Mouse (Mus musculus): ENCODE measurements around the gene Col19a1. TPM values are rescaled to one million over a fixed set of nuclear protein-coding genes. Genes with fewer than 3 reads are reported as not detected.

Col19a1 gene
- polyA plus RNA-seq, 1 experiment from 2014 or later = 0.32 TPM

DNA sequence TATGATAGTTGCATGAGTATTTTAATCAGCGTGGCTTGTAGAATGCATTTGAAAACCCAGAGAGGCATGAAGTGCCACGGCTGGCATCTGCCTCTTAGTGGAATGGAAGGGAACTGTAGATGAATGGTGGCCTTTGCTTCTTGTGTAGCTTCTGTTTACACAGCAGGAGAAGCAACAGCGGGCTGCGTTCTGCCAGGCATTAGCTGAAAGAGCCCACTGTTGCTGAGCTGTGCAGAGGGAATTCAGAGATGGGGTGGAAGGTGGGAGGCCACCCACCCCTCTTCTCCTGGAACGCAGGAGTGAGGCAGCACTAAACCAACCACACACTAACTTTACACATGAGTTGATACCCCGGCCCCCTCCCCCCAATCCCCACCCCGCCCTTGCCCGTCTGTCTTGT, 356.8 kb downstream of the Col19a1 start:
- H3K4me2 ChIP-seq (ENCODE audit: low read length) = no peak overlapping the region
- no peak overlapping the region for H3K27ac ChIP-seq (ENCODE audit: low read depth, low read length)
- ATAC-seq = peak; percentile 18; the same call in 1 of the 2 replicates
- H3K36me3 ChIP-seq (ENCODE audit: control insufficient read depth, insufficient read depth, low read length) = no peaks in the 10 kb centered on the region
- H3K4me1 ChIP-seq (ENCODE audit: control insufficient read depth, insufficient read depth, low read length) = peaks cover 7% of the 10 kb centered on the region
- 39% methylated on average over 8 of the region's 8 CpGs for WGBS
- no peak overlapping the region for H3K9ac ChIP-seq (ENCODE audit: low read length)
- no peaks in the 10 kb centered on the region for H3K9me3 ChIP-seq (replicated peaks; ENCODE audit: control insufficient read depth, low read length)
- peak; percentile 33 for DNase-seq (ENCODE audit: low spot score)
- no peak overlapping the region for H3K4me3 ChIP-seq (ENCODE audit: low read depth, low read length)
- H3K27me3 ChIP-seq (replicated peaks; ENCODE audit: control insufficient read depth, insufficient read depth, low read length) = no peaks in the 10 kb centered on the region

GRCm38 (mm10) chr1:24229552-24229951, 357.7 kb downstream of the Col19a1 start:
- no peak for ATAC-seq
- Histone ChIP-seq H3K4me1 (ENCODE audit: control insufficient read depth, insufficient read depth, low read length) (peaks cover 7% of the 10 kb centered on the region), H3K27ac (ENCODE audit: low read depth, low read length) (no peak overlapping the region), H3K4me3 (ENCODE audit: low read depth, low read length) (no peak overlapping the region), H3K4me2 (ENCODE audit: low read length) (no peak overlapping the region), H3K9ac (ENCODE audit: low read length) (no peak overlapping the region), H3K36me3 (ENCODE audit: control insufficient read depth, insufficient read depth, low read length) (no peaks in the 10 kb centered on the region), H3K27me3 (replicated peaks; ENCODE audit: control insufficient read depth, insufficient read depth, low read length) (no peaks in the 10 kb centered on the region), H3K9me3 (replicated peaks; ENCODE audit: control insufficient read depth, low read length) (no peaks in the 10 kb centered on the region)
- WGBS = 91% methylated on average over 1 of the region's 1 CpGs
- no peak for DNase-seq (ENCODE audit: low spot score)

- H3K4me3 ChIP-seq (ENCODE audit: low read depth, low read length) = no peak overlapping the region
These were observed 360.1 kb downstream of the Col19a1 start for GRCm38 (mm10) chr1:24226941-24227711.

DNA sequence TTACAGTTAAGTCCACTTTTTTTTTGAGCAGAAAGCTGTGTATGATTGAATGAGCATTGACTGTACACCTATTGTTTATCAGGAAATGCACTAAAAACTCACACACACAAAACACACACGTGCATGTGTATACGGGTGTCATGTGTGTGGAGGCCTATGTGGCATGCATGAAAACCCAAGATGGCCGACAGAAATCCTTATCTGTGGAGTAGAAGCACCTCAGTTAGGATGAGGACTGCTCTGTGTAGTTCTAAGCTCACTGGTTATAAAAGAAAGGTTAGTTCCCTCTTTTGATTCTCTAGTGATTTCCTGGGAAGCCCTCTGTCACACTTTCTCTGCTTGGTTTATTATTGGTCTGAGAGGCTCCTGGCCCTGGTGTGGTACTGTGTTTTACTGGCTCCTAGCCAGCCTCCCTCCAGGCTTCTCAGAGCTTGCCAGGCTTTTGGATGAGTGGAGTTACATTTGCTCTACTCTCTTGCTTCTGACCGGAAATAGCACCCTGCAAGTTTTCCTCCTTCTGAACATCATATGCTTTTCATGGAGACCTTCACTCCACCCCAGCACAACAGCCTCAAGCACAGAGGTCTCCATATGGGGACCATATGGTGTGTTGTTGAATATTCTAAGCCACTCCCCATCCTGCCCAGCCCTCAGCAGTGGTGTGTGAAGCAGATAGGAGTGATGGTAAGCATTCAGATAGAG, 361.3 kb downstream of the Col19a1 start:
- peaks cover 3% of the 10 kb centered on the region; the same call in 1 of the 2 replicates for H3K4me1 ChIP-seq (ENCODE audit: control insufficient read depth, insufficient read depth, low read length)
- 71% methylated on average over 4 of the region's 4 CpGs for WGBS
- H3K27ac ChIP-seq (ENCODE audit: low read depth, low read length) = peak overlapping the region; percentile 70

More at GRCm38 (mm10) chr1:24226941-24227711, 360.1 kb downstream of the Col19a1 start:
- Histone ChIP-seq H3K9ac (ENCODE audit: low read length) (no peak overlapping the region), H3K27me3 (replicated peaks; ENCODE audit: control insufficient read depth, insufficient read depth, low read length) (no peaks in the 10 kb centered on the region), H3K4me2 (ENCODE audit: low read length) (no peak overlapping the region), H3K36me3 (ENCODE audit: control insufficient read depth, insufficient read depth, low read length) (no peaks in the 10 kb centered on the region), H3K9me3 (replicated peaks; ENCODE audit: control insufficient read depth, low read length) (no peaks in the 10 kb centered on the region), H3K4me1 (ENCODE audit: control insufficient read depth, insufficient read depth, low read length) (peaks cover 7% of the 10 kb centered on the region), H3K27ac (ENCODE audit: low read depth, low read length) (peak overlapping the region; percentile 56; the same call in 1 of the 2 replicates)
- peak; percentile 46 for DNase-seq (ENCODE audit: low spot score)
- no peak for ATAC-seq
- 65% methylated on average over 6 of the region's 6 CpGs for WGBS

GRCm38 (mm10) chr1:24222981-24223612, 364.2 kb downstream of the Col19a1 start:
- H3K36me3 ChIP-seq (ENCODE audit: control insufficient read depth, insufficient read depth, low read length) = no peaks in the 10 kb centered on the region
- no peaks in the 10 kb centered on the region for H3K9me3 ChIP-seq (replicated peaks; ENCODE audit: control insufficient read depth, low read length)
- H3K4me1 ChIP-seq (ENCODE audit: control insufficient read depth, insufficient read depth, low read length) = peaks cover 3% of the 10 kb centered on the region; the same call in 1 of the 2 replicates
- H3K4me2 ChIP-seq (ENCODE audit: low read length) = no peak overlapping the region
- no peak for ATAC-seq
- DNase-seq (ENCODE audit: low spot score) = peak; percentile 67
- 79% methylated on average over 8 of the region's 8 CpGs for WGBS
- no peak overlapping the region for H3K9ac ChIP-seq (ENCODE audit: low read length)
- H3K27ac ChIP-seq (ENCODE audit: low read depth, low read length) = peak overlapping the region; percentile 60; the same call in 1 of the 2 replicates
- H3K27me3 ChIP-seq (replicated peaks; ENCODE audit: control insufficient read depth, insufficient read depth, low read length) = no peaks in the 10 kb centered on the region
- H3K4me3 ChIP-seq (ENCODE audit: low read depth, low read length) = no peak overlapping the region

More for the DNA sequence above, 361.3 kb downstream of the Col19a1 start:
- no peaks in the 10 kb centered on the region for H3K9me3 ChIP-seq (replicated peaks; ENCODE audit: control insufficient read depth, low read length)
- ATAC-seq = peak; percentile 93
- no peaks in the 10 kb centered on the region for H3K36me3 ChIP-seq (ENCODE audit: control insufficient read depth, insufficient read depth, low read length)
- no peak overlapping the region for H3K4me2 ChIP-seq (ENCODE audit: low read length)
- H3K9ac ChIP-seq (ENCODE audit: low read length) = no peak overlapping the region
- H3K27me3 ChIP-seq (replicated peaks; ENCODE audit: control insufficient read depth, insufficient read depth, low read length) = no peaks in the 10 kb centered on the region
- peak; percentile 84 for DNase-seq (ENCODE audit: low spot score)
- H3K4me3 ChIP-seq (ENCODE audit: low read depth, low read length) = no peak overlapping the region

DNA sequence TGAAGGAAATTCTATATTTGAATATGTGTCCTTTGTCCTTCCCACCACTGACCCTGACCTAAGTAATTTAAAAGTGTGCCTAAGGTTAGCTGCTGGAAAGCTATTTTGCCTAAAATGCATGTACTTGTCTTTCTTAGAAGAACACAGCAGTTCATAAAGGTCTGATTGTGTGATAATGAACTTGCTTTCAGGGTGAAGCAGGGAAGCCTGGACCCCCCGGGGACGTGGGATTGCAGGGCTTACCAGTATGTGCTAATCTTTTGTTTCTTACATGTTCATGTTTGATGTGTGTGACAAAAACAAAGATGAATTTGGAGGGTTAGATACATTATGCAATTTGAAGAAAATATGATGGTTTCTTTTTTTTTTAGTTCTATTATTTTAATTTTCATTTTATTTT, 365.0 kb downstream of the Col19a1 start:
- H3K4me2 ChIP-seq (ENCODE audit: low read length) = no peak overlapping the region
- no peaks in the 10 kb centered on the region for H3K9me3 ChIP-seq (replicated peaks; ENCODE audit: control insufficient read depth, low read length)
- peaks cover 3% of the 10 kb centered on the region; the same call in 1 of the 2 replicates for H3K4me1 ChIP-seq (ENCODE audit: control insufficient read depth, insufficient read depth, low read length)
- H3K27ac ChIP-seq (ENCODE audit: low read depth, low read length) = no peak overlapping the region
- H3K9ac ChIP-seq (ENCODE audit: low read length) = no peak overlapping the region
- H3K27me3 ChIP-seq (replicated peaks; ENCODE audit: control insufficient read depth, insufficient read depth, low read length) = no peaks in the 10 kb centered on the region
- no peak overlapping the region for H3K4me3 ChIP-seq (ENCODE audit: low read depth, low read length)
- no peak for ATAC-seq
- H3K36me3 ChIP-seq (ENCODE audit: control insufficient read depth, insufficient read depth, low read length) = no peaks in the 10 kb centered on the region
- no peak for DNase-seq (ENCODE audit: low spot score)
- WGBS = 67% methylated on average over 2 of the region's 2 CpGs

GRCm38 (mm10) chr1:24219041-24219440, 368.2 kb downstream of the Col19a1 start:
- ATAC-seq = peak; percentile 75
- H3K27me3 ChIP-seq (replicated peaks; ENCODE audit: control insufficient read depth, insufficient read depth, low read length) = no peaks in the 10 kb centered on the region
- DNase-seq (ENCODE audit: low spot score) = peak; percentile 45
- H3K9me3 ChIP-seq (replicated peaks; ENCODE audit: control insufficient read depth, low read length) = no peaks in the 10 kb centered on the region
- H3K27ac ChIP-seq (ENCODE audit: low read depth, low read length) = no peak overlapping the region
- H3K4me3 ChIP-seq (ENCODE audit: low read depth, low read length) = no peak overlapping the region
- no peaks in the 10 kb centered on the region for H3K4me1 ChIP-seq (ENCODE audit: control insufficient read depth, insufficient read depth, low read length)
- 53% methylated on average over 6 of the region's 6 CpGs for WGBS
- no peak overlapping the region for H3K4me2 ChIP-seq (ENCODE audit: low read length)
- H3K9ac ChIP-seq (ENCODE audit: low read length) = no peak overlapping the region
- H3K36me3 ChIP-seq (ENCODE audit: control insufficient read depth, insufficient read depth, low read length) = no peaks in the 10 kb centered on the region
